Mouse (Mus musculus): Measurements from ENCODE around the gene Cisd1. TPM values are rescaled to one million over a fixed set of nuclear protein-coding genes. Genes with fewer than 3 reads are reported as not detected.

Gene Cisd1
- polyA plus RNA-seq, 1 experiment from 2014 or later: 94.1 TPM

- H3K9me3 ChIP-seq (ENCODE audit: control insufficient read depth, low read depth, low read length): no peaks in the 10 kb centered on the region
- H3K4me1 ChIP-seq (ENCODE audit: control insufficient read depth, insufficient read depth, low read length): no peaks in the 10 kb centered on the region
- 62% methylated on average over 8 of the region's 8 CpGs for WGBS
- no peak overlapping the region for H3K4me2 ChIP-seq (replicated peaks; ENCODE audit: low read depth, low read length)
- peaks cover 9% of the 10 kb centered on the region; the same call in 1 of the 2 replicates for H3K36me3 ChIP-seq (ENCODE audit: control insufficient read depth, insufficient read depth, low read length)
- H3K9ac ChIP-seq (replicated peaks; ENCODE audit: low read depth, low read length): no peak overlapping the region
- no peaks in the 10 kb centered on the region for H3K27me3 ChIP-seq (ENCODE audit: control insufficient read depth, insufficient read depth, low read length)
- no peak for ATAC-seq (ENCODE audit: insufficient number of reproducible peaks, insufficient read depth, low FRiP score, low read depth)
- H3K4me3 ChIP-seq (ENCODE audit: low read depth, low read length): no peak overlapping the region
- H3K27ac ChIP-seq (ENCODE audit: low read length): no peak overlapping the region
Measured at GRCm38 (mm10) chr10:71338156-71338905, 6.4 kb downstream of the Cisd1 start.

- Histone ChIP-seq H3K9me3 (ENCODE audit: control insufficient read depth, low read depth, low read length) (no peaks in the 10 kb centered on the region), H3K27me3 (ENCODE audit: control insufficient read depth, insufficient read depth, low read length) (no peaks in the 10 kb centered on the region), H3K9ac (replicated peaks; ENCODE audit: low read depth, low read length) (no peak overlapping the region), H3K36me3 (ENCODE audit: control insufficient read depth, insufficient read depth, low read length) (peaks cover 9% of the 10 kb centered on the region; the same call in 1 of the 2 replicates), H3K4me1 (ENCODE audit: control insufficient read depth, insufficient read depth, low read length) (no peaks in the 10 kb centered on the region), H3K27ac (ENCODE audit: low read length) (no peak overlapping the region), H3K4me2 (replicated peaks; ENCODE audit: low read depth, low read length) (no peak overlapping the region), H3K4me3 (ENCODE audit: low read depth, low read length) (no peak overlapping the region)
- no peak for ATAC-seq (ENCODE audit: insufficient number of reproducible peaks, insufficient read depth, low FRiP score, low read depth)
- 72% methylated on average over 2 of the region's 2 CpGs for WGBS
Measured at GRCm38 (mm10) chr10:71337733-71338132, 7.0 kb downstream of the Cisd1 start.

- Histone ChIP-seq H3K4me1 (ENCODE audit: control insufficient read depth, insufficient read depth, low read length) (no peaks in the 10 kb centered on the region), H3K9me3 (ENCODE audit: control insufficient read depth, low read depth, low read length) (no peaks in the 10 kb centered on the region), H3K4me2 (replicated peaks; ENCODE audit: low read depth, low read length) (no peak overlapping the region), H3K9ac (replicated peaks; ENCODE audit: low read depth, low read length) (no peak overlapping the region), H3K27ac (ENCODE audit: low read length) (no peak overlapping the region), H3K4me3 (ENCODE audit: low read depth, low read length) (no peak overlapping the region), H3K27me3 (ENCODE audit: control insufficient read depth, insufficient read depth, low read length) (no peaks in the 10 kb centered on the region), H3K36me3 (ENCODE audit: control insufficient read depth, insufficient read depth, low read length) (peaks cover 20% of the 10 kb centered on the region)
- ATAC-seq (ENCODE audit: insufficient number of reproducible peaks, insufficient read depth, low FRiP score, low read depth): no peak
- WGBS: 94% methylated on average over 9 of the region's 9 CpGs
Measured at GRCm38 (mm10) chr10:71332859-71333258, 11.9 kb downstream of the Cisd1 start.

GRCm38 (mm10) chr10:71332376-71332775 is 12.4 kb downstream of the Cisd1 start:
- Histone ChIP-seq H3K4me3 (ENCODE audit: low read depth, low read length) (no peak overlapping the region), H3K36me3 (ENCODE audit: control insufficient read depth, insufficient read depth, low read length) (peaks cover 20% of the 10 kb centered on the region), H3K4me1 (ENCODE audit: control insufficient read depth, insufficient read depth, low read length) (no peaks in the 10 kb centered on the region), H3K4me2 (replicated peaks; ENCODE audit: low read depth, low read length) (no peak overlapping the region), H3K9me3 (ENCODE audit: control insufficient read depth, low read depth, low read length) (no peaks in the 10 kb centered on the region), H3K27me3 (ENCODE audit: control insufficient read depth, insufficient read depth, low read length) (no peaks in the 10 kb centered on the region), H3K9ac (replicated peaks; ENCODE audit: low read depth, low read length) (no peak overlapping the region), H3K27ac (ENCODE audit: low read length) (no peak overlapping the region)
- no peak for ATAC-seq (ENCODE audit: insufficient number of reproducible peaks, insufficient read depth, low FRiP score, low read depth)
- 90% methylated on average over 4 of the region's 4 CpGs for whole genome bisulfite sequencing

- Histone ChIP-seq H3K4me2 (replicated peaks; ENCODE audit: low read depth, low read length) (no peak overlapping the region), H3K4me3 (ENCODE audit: low read depth, low read length) (no peak overlapping the region), H3K27ac (ENCODE audit: low read length) (no peak overlapping the region), H3K9me3 (ENCODE audit: control insufficient read depth, low read depth, low read length) (no peaks in the 10 kb centered on the region), H3K4me1 (ENCODE audit: control insufficient read depth, insufficient read depth, low read length) (no peaks in the 10 kb centered on the region), H3K36me3 (ENCODE audit: control insufficient read depth, insufficient read depth, low read length) (peaks cover 20% of the 10 kb centered on the region), H3K27me3 (ENCODE audit: control insufficient read depth, insufficient read depth, low read length) (no peaks in the 10 kb centered on the region), H3K9ac (replicated peaks; ENCODE audit: low read depth, low read length) (no peak overlapping the region)
- 97% methylated on average over 7 of the region's 7 CpGs for WGBS
- no peak for ATAC-seq (ENCODE audit: insufficient number of reproducible peaks, insufficient read depth, low FRiP score, low read depth)
Measured at GRCm38 (mm10) chr10:71331908-71332307, 12.8 kb downstream of the Cisd1 start.

- 92% methylated on average over 12 of the region's 12 CpGs for WGBS
- ATAC-seq (ENCODE audit: insufficient number of reproducible peaks, insufficient read depth, low FRiP score, low read depth): no peak
- Histone ChIP-seq H3K27ac (ENCODE audit: low read length) (no peak overlapping the region), H3K4me3 (ENCODE audit: low read depth, low read length) (no peak overlapping the region), H3K4me1 (ENCODE audit: control insufficient read depth, insufficient read depth, low read length) (no peaks in the 10 kb centered on the region), H3K4me2 (replicated peaks; ENCODE audit: low read depth, low read length) (no peak overlapping the region), H3K27me3 (ENCODE audit: control insufficient read depth, insufficient read depth, low read length) (no peaks in the 10 kb centered on the region), H3K9me3 (ENCODE audit: control insufficient read depth, low read depth, low read length) (no peaks in the 10 kb centered on the region), H3K36me3 (ENCODE audit: control insufficient read depth, insufficient read depth, low read length) (peaks cover 20% of the 10 kb centered on the region), H3K9ac (replicated peaks; ENCODE audit: low read depth, low read length) (no peak overlapping the region)
Measured at GRCm38 (mm10) chr10:71330070-71330469, 14.7 kb downstream of the Cisd1 start.

GRCm38 (mm10) chr10:71329295-71329694 is 15.5 kb downstream of the Cisd1 start:
- Histone ChIP-seq H3K9ac (replicated peaks; ENCODE audit: low read depth, low read length) (no peak overlapping the region), H3K4me1 (ENCODE audit: control insufficient read depth, insufficient read depth, low read length) (no peaks in the 10 kb centered on the region), H3K4me3 (ENCODE audit: low read depth, low read length) (no peak overlapping the region), H3K9me3 (ENCODE audit: control insufficient read depth, low read depth, low read length) (no peaks in the 10 kb centered on the region), H3K27ac (ENCODE audit: low read length) (no peak overlapping the region), H3K36me3 (ENCODE audit: control insufficient read depth, insufficient read depth, low read length) (peaks cover 20% of the 10 kb centered on the region), H3K27me3 (ENCODE audit: control insufficient read depth, insufficient read depth, low read length) (no peaks in the 10 kb centered on the region), H3K4me2 (replicated peaks; ENCODE audit: low read depth, low read length) (no peak overlapping the region)
- no peak for ATAC-seq (ENCODE audit: insufficient number of reproducible peaks, insufficient read depth, low FRiP score, low read depth)
- WGBS: 88% methylated on average over 6 of the region's 6 CpGs

GRCm38 (mm10) chr10:71328870-71329269 is 15.9 kb downstream of the Cisd1 start:
- Histone ChIP-seq H3K9ac (replicated peaks; ENCODE audit: low read depth, low read length) (no peak overlapping the region), H3K27me3 (ENCODE audit: control insufficient read depth, insufficient read depth, low read length) (no peaks in the 10 kb centered on the region), H3K4me2 (replicated peaks; ENCODE audit: low read depth, low read length) (no peak overlapping the region), H3K27ac (ENCODE audit: low read length) (no peak overlapping the region), H3K36me3 (ENCODE audit: control insufficient read depth, insufficient read depth, low read length) (peaks cover 16% of the 10 kb centered on the region), H3K9me3 (ENCODE audit: control insufficient read depth, low read depth, low read length) (no peaks in the 10 kb centered on the region), H3K4me1 (ENCODE audit: control insufficient read depth, insufficient read depth, low read length) (no peaks in the 10 kb centered on the region), H3K4me3 (ENCODE audit: low read depth, low read length) (no peak overlapping the region)
- ATAC-seq (ENCODE audit: insufficient number of reproducible peaks, insufficient read depth, low FRiP score, low read depth): no peak
- 89% methylated on average over 5 of the region's 5 CpGs for WGBS

GRCm38 (mm10) chr10:71328382-71328781 is 16.4 kb downstream of the Cisd1 start:
- Histone ChIP-seq H3K27me3 (ENCODE audit: control insufficient read depth, insufficient read depth, low read length) (no peaks in the 10 kb centered on the region), H3K4me1 (ENCODE audit: control insufficient read depth, insufficient read depth, low read length) (no peaks in the 10 kb centered on the region), H3K9ac (replicated peaks; ENCODE audit: low read depth, low read length) (no peak overlapping the region), H3K4me3 (ENCODE audit: low read depth, low read length) (no peak overlapping the region), H3K9me3 (ENCODE audit: control insufficient read depth, low read depth, low read length) (no peaks in the 10 kb centered on the region), H3K36me3 (ENCODE audit: control insufficient read depth, insufficient read depth, low read length) (peaks cover 12% of the 10 kb centered on the region; the same call in 1 of the 2 replicates), H3K4me2 (replicated peaks; ENCODE audit: low read depth, low read length) (no peak overlapping the region), H3K27ac (ENCODE audit: low read length) (no peak overlapping the region)
- 87% methylated on average over 6 of the region's 6 CpGs for WGBS
- ATAC-seq (ENCODE audit: insufficient number of reproducible peaks, insufficient read depth, low FRiP score, low read depth): no peak

Data from stomach, embryonic 14.5 days (tissue).